Mouse (Mus musculus) gastrocnemius, postnatal 4 days (tissue): ENCODE measurements at regions not wholly inside any gene's neighbourhood (a gene's known extent, or its start where the extent isn't known, plus 50 kb on each side); places are given as distances from the start of the nearest gene placed in this dataset.

Experiments
- DNase-seq, 2 experiments: peaks; one replicate each; pipeline ENCODE4 v3.0.0; 2021 to 2022; ENCODE audit warnings: low spot score in 2 of 2, mixed read lengths in 2 of 2

DNA sequence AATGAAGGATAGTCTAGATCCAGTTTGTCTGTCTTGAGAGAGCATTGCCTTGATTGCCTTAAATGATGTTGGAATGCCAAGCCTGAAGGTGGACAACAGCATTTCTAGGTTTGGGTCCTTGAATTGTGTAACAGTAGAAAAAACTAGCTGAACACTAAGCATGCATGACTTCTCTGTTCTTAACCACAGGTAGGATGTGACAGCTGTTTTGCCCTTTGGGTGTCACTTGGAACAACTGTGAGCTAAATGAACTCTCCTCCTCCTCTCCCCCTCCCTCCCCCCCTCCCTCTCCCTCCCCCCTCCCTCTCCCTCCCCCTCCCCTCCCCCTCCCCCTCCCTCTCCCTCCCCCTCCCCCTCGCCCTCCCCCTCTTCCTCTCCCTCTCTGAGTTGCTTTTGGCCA, 113.6 kb upstream of the 1700056E22Rik start:
- DNase-seq: no peak

GRCm38 (mm10) chr1:184142974-184143373, 108.9 kb upstream of the 1700056E22Rik start:
- no peak for DNase-seq

- no peak for DNase-seq
These were observed 106.4 kb upstream of the 1700056E22Rik start for GRCm38 (mm10) chr1:184140486-184140885.

- DNase-seq: no peak
These were observed 106.0 kb upstream of the 1700056E22Rik start for GRCm38 (mm10) chr1:184140082-184140481.

DNA sequence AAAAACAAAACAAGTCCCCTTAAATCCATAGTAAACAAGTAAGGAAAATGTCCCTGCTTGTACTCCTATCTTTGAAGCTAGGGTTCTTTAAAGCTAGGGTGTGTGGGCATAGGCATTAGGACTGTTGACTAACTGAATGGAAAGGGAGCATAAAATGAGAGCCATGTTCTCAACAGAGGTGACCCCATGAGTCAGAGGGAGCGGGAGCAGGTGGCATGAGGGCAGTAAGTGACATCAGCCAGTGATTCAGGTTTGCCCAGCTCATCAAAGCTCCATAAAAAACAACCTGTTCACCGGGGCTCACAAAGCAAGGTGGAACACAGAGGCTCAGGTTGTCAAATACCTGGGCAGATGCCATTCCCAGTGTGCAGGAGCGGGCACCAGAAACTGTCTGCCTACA, 104.6 kb upstream of the 1700056E22Rik start:
- no peak for DNase-seq

- no peak for DNase-seq
These were observed 96.8 kb upstream of the 1700056E22Rik start for GRCm38 (mm10) chr1:184130897-184131296.

- DNase-seq: no peak
These were observed 93.2 kb upstream of the 1700056E22Rik start for GRCm38 (mm10) chr1:184127321-184127720.

DNA sequence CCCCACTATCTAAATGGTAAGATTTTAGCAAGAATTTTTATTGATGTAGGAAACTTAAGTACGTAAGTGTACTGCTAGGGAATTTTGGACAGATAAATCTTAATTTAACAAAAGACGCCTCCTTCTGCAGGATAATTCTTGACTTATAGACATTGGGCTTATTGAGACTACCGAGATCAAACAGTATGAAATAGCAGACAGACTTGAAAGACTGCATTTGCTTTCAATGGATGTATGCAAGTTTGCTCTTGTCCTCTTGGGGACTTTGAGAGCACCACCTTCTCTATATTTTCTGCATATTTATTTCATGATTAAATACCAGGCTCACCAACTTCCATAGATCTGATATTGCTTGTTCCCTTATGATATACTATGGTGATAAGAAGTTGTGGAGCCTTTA, 92.8 kb upstream of the 1700056E22Rik start:
- DNase-seq: no peak
